Mouse (Mus musculus): ENCODE data around the gene Rbms3. TPM values are rescaled to one million over a fixed set of nuclear protein-coding genes. Genes with fewer than 3 reads are reported as not detected.

Rbms3 gene
- total RNA-seq, 2 experiments from 2014 or later, result 15.1 to 16.3 TPM

- no peak for TF ChIP-seq CTCF (conservative IDR thresholded peaks at IDR 0.05)
- no peak overlapping the region for H3K27ac ChIP-seq
- DNase-seq (ENCODE audit: low spot score in 2 of 2), result no peak
- no peak overlapping the region for H3K4me3 ChIP-seq
Observed at GRCm38 (mm10) chr9:117330681-117331080, 299.0 kb downstream of the Rbms3 start.

DNA sequence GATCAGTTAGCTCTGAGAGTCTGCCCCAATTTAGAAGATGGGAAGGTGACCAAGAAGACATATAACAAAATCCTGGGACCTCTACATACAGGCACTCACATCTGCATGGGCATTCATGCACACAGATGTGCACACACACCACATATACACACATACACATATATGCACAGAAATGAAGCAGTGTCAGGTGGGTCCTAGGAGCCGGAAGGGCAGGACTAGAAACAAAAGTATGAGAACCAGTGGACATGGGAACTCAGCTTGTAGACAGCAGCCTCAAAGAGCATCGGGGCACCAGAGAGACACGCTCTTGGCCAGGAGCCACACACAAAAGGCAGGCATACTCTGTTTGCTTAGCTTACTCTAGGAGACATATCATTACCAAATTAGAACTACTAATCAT, 310.4 kb downstream of the Rbms3 start:
- no peak for DNase-seq (ENCODE audit: low spot score in 2 of 2)
- H3K4me3 ChIP-seq, result no peak overlapping the region
- TF ChIP-seq CTCF (conservative IDR thresholded peaks at IDR 0.05), result no peak
- no peak overlapping the region for H3K27ac ChIP-seq

DNA sequence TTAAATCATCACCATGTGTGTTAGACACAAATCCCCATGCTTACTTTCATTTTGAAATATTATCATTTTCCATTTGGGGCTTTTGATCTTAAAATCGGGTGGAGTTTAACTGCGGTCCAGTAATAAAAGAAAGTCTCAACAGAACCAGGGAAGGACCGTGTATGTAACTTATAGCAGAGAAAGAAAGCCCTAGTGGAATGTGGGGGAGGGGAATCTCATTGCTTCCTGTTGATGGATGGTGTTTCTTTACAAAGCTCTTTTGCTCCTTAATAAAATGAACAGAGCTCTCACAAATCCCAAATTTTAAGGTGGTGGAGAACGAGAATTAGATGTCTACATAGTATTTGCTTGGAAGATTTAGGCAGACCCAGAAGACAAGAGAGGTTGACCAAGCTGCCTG, 311.3 kb downstream of the Rbms3 start:
- TF ChIP-seq CTCF (conservative IDR thresholded peaks at IDR 0.05), result no peak
- no peak for DNase-seq (ENCODE audit: low spot score in 2 of 2)
- H3K27ac ChIP-seq, result no peak overlapping the region
- H3K4me3 ChIP-seq, result no peak overlapping the region

DNA sequence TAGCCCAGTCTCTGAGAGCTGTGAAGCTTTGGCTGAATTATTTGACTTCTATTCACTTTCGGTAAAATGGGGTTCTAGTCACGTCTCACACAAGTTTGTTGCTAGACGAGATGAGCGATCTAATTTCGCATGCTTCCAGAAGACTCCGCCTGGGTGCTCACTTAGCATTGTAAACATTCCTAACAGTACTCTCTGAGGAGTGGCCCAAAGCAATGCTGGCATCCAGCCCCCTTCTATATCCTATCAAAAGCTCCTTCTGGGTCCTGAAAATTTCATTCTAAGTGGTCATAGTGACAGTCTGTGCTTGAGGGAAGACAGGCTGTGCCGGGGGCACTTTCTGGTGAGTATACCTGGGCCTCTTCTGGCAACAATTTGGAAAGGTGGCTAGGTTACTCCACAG, 312.5 kb downstream of the Rbms3 start:
- no peak for DNase-seq (ENCODE audit: low spot score in 2 of 2)
- TF ChIP-seq CTCF (conservative IDR thresholded peaks at IDR 0.05), result no peak
- Histone ChIP-seq H3K4me3 (no peak overlapping the region), H3K27ac (no peak overlapping the region)

DNA sequence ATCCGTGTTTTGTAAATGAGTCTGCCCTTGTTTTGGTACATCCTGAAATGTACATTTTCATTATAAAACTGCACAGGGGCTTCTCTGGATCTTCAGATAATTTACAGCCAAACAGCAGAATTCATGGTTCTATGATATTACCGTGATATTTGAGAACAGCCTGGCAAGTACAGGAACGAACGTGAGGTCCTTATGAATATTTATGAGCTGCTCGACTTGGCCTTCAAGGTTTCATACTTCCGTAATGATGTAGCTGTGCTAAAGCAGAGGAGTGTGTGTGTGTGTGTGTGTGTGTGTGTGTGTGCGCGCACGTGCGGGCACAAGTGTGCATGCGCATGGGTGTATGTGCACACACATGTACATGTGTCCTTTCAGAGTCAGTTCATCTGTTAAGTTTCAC, 316.1 kb downstream of the Rbms3 start:
- no peak for DNase-seq (ENCODE audit: low spot score in 2 of 2)
- TF ChIP-seq CTCF (conservative IDR thresholded peaks at IDR 0.05), result no peak
- Histone ChIP-seq H3K4me3 (no peak overlapping the region), H3K27ac (no peak overlapping the region)

DNA sequence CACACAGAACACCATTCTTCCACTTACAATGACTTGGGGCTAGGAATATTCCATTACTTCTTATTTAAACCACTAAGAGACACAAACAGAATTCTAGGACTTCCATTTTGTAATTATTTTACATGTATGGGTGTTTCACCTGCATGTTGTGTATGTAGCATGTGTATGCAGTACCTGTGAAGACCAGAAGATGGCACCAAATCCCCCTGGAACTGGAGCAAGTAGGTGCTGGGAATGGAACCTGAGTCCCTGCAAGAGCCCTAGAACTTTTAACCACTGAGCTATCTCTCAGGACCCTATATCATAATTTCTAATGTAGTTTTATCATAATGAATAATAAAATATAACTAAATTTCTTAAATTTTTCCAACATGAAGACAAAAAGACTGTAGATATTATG, 319.9 kb downstream of the Rbms3 start:
- TF ChIP-seq CTCF (conservative IDR thresholded peaks at IDR 0.05), result peak; percentile 52
- Histone ChIP-seq H3K27ac (no peak overlapping the region), H3K4me3 (no peak overlapping the region)
- no peak for DNase-seq (ENCODE audit: low spot score in 2 of 2)

DNA sequence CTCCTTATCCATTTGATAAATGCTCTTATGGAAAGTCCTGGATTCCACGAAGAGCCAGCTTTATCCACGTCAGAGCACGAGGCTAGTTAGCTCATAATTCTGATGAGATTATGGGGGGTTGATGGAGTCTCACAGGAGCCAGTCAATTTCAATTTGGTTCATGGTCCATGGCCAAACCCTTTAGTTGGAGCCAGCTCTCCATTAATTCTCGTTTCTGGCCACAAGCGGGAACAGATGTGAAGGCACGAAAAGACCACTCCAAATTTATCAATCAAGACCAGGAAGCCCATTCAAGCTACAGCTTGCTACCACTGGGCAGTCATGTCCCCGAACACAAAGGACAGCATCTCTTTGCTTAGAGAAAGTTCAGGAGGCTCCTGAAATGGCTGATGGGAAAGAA, 330.7 kb downstream of the Rbms3 start:
- no peak overlapping the region for H3K4me3 ChIP-seq
- no peak overlapping the region for H3K27ac ChIP-seq
- TF ChIP-seq CTCF (conservative IDR thresholded peaks at IDR 0.05), result no peak
- DNase-seq (ENCODE audit: low spot score in 2 of 2), result no peak

- DNase-seq (ENCODE audit: low spot score in 2 of 2), result no peak
- Histone ChIP-seq H3K27ac (no peak overlapping the region), H3K4me3 (no peak overlapping the region)
- no peak for TF ChIP-seq CTCF (conservative IDR thresholded peaks at IDR 0.05)
Observed at GRCm38 (mm10) chr9:117297662-117298531, 331.8 kb downstream of the Rbms3 start.

GRCm38 (mm10) chr9:117291066-117291850, 338.5 kb downstream of the Rbms3 start:
- H3K4me3 ChIP-seq, result no peak overlapping the region
- no peak overlapping the region for H3K27ac ChIP-seq
- TF ChIP-seq CTCF (conservative IDR thresholded peaks at IDR 0.05), result no peak
- no peak for DNase-seq (ENCODE audit: low spot score in 2 of 2)

DNA sequence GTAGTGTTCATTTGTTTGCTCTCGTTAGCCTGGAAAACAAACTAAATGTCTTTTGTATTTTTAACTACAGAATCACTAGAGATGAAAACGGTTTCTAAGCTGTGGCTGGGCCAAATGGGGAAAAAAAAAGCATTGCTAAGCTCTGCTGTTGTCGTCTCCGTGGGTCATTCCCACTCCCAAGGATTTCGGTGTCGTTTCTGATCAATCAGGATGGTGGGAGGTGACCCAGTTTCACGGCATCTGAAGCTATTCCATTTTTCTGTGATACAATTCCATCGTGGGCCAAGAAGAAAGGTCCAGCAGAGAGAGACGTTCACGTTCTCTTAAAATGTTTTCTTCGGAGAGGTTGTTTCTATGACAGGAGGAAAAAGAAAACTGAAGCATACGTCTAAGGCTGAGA, 354.9 kb downstream of the Rbms3 start:
- no peak overlapping the region for H3K27ac ChIP-seq
- no peak for TF ChIP-seq CTCF (conservative IDR thresholded peaks at IDR 0.05)
- H3K4me3 ChIP-seq, result no peak overlapping the region
- DNase-seq (ENCODE audit: low spot score in 2 of 2), result no peak

GRCm38 (mm10) chr9:117259614-117260013, 370.1 kb downstream of the Rbms3 start:
- no peak for TF ChIP-seq CTCF (conservative IDR thresholded peaks at IDR 0.05)
- H3K27ac ChIP-seq, result no peak overlapping the region
- no peak for DNase-seq (ENCODE audit: low spot score in 2 of 2)
- no peak overlapping the region for H3K4me3 ChIP-seq

GRCm38 (mm10) chr9:117253361-117253760, 376.4 kb downstream of the Rbms3 start:
- TF ChIP-seq CTCF (conservative IDR thresholded peaks at IDR 0.05), result no peak
- H3K4me3 ChIP-seq, result no peak overlapping the region; the same call in 1 of the 2 replicates
- no peak overlapping the region for H3K27ac ChIP-seq
- peak in 1 of 2 experiments; percentile 23 for DNase-seq (ENCODE audit: low spot score in 2 of 2)

GRCm38 (mm10) chr9:117252411-117252861, 377.3 kb downstream of the Rbms3 start:
- Histone ChIP-seq H3K4me3 (peak overlapping the region; percentile 56), H3K27ac (peak overlapping the region; percentile 14; the same call in 1 of the 2 replicates)
- peak in 1 of 2 experiments; percentile 11 for DNase-seq (ENCODE audit: low spot score in 2 of 2)
- TF ChIP-seq CTCF (conservative IDR thresholded peaks at IDR 0.05), result no peak
